Mouse (Mus musculus): Measurements from ENCODE around the gene Tbc1d1.

GRCm38 (mm10) chr5:64280613-64281012 is 124.5 kb downstream of the Tbc1d1 start:
- no peak for TF ChIP-seq MAFK (IDR thresholded peaks at IDR 0.05; ENCODE audit: insufficient read depth, low read depth, low read length)
- TF ChIP-seq HCFC1 (IDR thresholded peaks at IDR 0.05; ENCODE audit: borderline replicate concordance, insufficient read depth, low read length): no peak
- TF ChIP-seq ZNF384 (IDR thresholded peaks at IDR 0.05; ENCODE audit: low read depth, low read length): no peak
- TF ChIP-seq ZC3H11A (IDR thresholded peaks at IDR 0.05; ENCODE audit: borderline replicate concordance, low read depth, low read length): no peak

All from ES-E14 (cell line).